In the genomic region with DNA sequence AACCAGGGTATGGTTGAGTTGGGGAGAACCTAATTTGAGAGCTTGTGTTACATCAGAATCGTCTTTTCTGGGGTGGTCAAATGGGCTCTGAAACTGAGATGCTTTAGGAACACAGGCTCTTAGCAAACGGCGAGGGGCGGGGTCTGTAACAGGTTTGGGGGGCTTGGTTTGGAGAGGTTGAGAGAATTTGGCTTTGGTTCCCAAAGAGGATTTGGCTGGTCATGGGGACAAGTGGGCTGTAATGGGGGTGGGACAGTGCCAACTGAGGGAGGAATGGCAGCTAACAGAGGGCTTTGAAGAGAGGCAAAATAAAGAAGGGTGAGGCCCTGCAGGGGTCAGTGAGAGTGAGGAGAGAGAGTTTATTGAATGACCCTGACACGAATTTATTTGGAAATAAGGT, we compare ENCODE assay signal across 34 mouse cellular contexts. TPM values are rescaled to one million over a fixed set of nuclear protein-coding genes. Genes with fewer than 3 reads are reported as not detected.
A peak's percentile ranks its signal among the peaks of the same experiment; 100 is the strongest.
DNase-seq lines count a peak whose midpoint lies in the region; ATAC-seq and TF ChIP-seq lines count a peak whose summit lies in the region.
"Had no signal": no experiment of that assay in that cellular context is flagged by ENCODE, and none has a peak within 500 bp of the region (broad histone marks: within the 10 kb centered on the region; RNA-seq: fewer than 3 reads in every experiment).

No protein-coding gene starts in this region.

- no peaks in the 10 kb centered on the region for H3K36me3 ChIP-seq in forebrain, embryonic 11.5 days (ENCODE audit: control insufficient read depth, insufficient read depth, low read length)
- H3K36me3 ChIP-seq in forebrain, embryonic 13.5 days (ENCODE audit: poor library complexity, severe bottlenecking) = no peaks in the 10 kb centered on the region
- H3K36me3 ChIP-seq in liver, embryonic 11.5 days (ENCODE audit: control insufficient read depth, insufficient read depth, low read length) = no peaks in the 10 kb centered on the region
- H3K36me3 ChIP-seq in liver, postnatal 0 days (replicated peaks; ENCODE audit: insufficient read depth, low read length) = no peaks in the 10 kb centered on the region
- H3K36me3 ChIP-seq: embryonic facial prominence, embryonic 10.5 days; embryonic facial prominence, embryonic 13.5 days; G1E; heart, embryonic 10.5 days; heart, embryonic 13.5 days had no signal

- H3K9ac ChIP-seq in forebrain, embryonic 11.5 days (ENCODE audit: low read length) = no peak overlapping the region
- H3K9ac ChIP-seq in forebrain, embryonic 13.5 days = no peak overlapping the region
- H3K9ac ChIP-seq in liver, embryonic 11.5 days (ENCODE audit: low read depth, low read length) = no peak overlapping the region
- H3K9ac ChIP-seq in liver, postnatal 0 days (replicated peaks) = no peak overlapping the region
- H3K9ac ChIP-seq: embryonic facial prominence, embryonic 13.5 days; forebrain, postnatal 0 days; heart, embryonic 13.5 days; hindbrain, embryonic 14.5 days had no signal

- H3K4me2 ChIP-seq in forebrain, embryonic 11.5 days (ENCODE audit: low read depth, low read length, severe bottlenecking) = no peak overlapping the region
- no peak overlapping the region for H3K4me2 ChIP-seq in forebrain, embryonic 13.5 days
- H3K4me2 ChIP-seq in liver, embryonic 11.5 days = no peak overlapping the region
- H3K4me2 ChIP-seq in liver, postnatal 0 days (ENCODE audit: low read depth, low read length) = no peak overlapping the region
- H3K4me2 ChIP-seq: embryonic facial prominence, embryonic 13.5 days; heart, embryonic 13.5 days; hindbrain, embryonic 14.5 days had no signal

- TF ChIP-seq CTCF in liver, postnatal 0 days (IDR thresholded peaks at IDR 0.05; ENCODE audit: low read depth) = no peak

- no peak overlapping the region for H3K27ac ChIP-seq in forebrain, embryonic 11.5 days (ENCODE audit: low read depth, low read length)
- no peak overlapping the region for H3K27ac ChIP-seq in forebrain, embryonic 13.5 days
- H3K27ac ChIP-seq in liver, embryonic 11.5 days (ENCODE audit: low read depth, low read length) = no peak overlapping the region
- H3K27ac ChIP-seq in liver, postnatal 0 days (ENCODE audit: low read depth) = no peak overlapping the region
- H3K27ac ChIP-seq: embryonic facial prominence, embryonic 10.5 days; embryonic facial prominence, embryonic 13.5 days; gastrocnemius, adult 2 months; heart, adult 2 months; heart, embryonic 10.5 days; heart, embryonic 13.5 days; hindbrain, embryonic 14.5 days; hindbrain, postnatal 0 days had no signal

- no peak for ATAC-seq in forebrain, embryonic 11.5 days (replicated peaks; ENCODE audit: low FRiP score)
- ATAC-seq in forebrain, embryonic 13.5 days = no peak
- no peak for ATAC-seq in liver, embryonic 11.5 days (replicated peaks; ENCODE audit: low FRiP score)
- no peak for ATAC-seq in liver, postnatal 0 days
- ATAC-seq: forebrain, embryonic 14.5 days; hindbrain, postnatal 0 days; inflammation-experienced regulatory T-cells, adult 6 months; Patski had no signal

- DNase-seq in forebrain, embryonic 11.5 days (ENCODE audit: low spot score) = peak; percentile 33
- peak; percentile 20 for DNase-seq in liver, embryonic 11.5 days (ENCODE audit: low spot score)
- no peak for DNase-seq in liver, postnatal 0 days
- peak; percentile 13 for DNase-seq in urinary bladder, adult 2 months (ENCODE audit: low spot score)
- DNase-seq in urinary bladder, postnatal 10 days (ENCODE audit: low spot score) = no peak
- DNase-seq: adrenal gland, postnatal 25 days; B cell, adult 2 months; cerebellum, adult 11-12 months; cerebellum, adult 8-10 months; cerebellum, postnatal 10 days; cerebellum, postnatal 36 days; embryo, embryonic 11 days; forebrain, postnatal 0 days; gastrocnemius, adult 2 months; gastrocnemius, postnatal 14 days; heart, adult 2 months; heart, postnatal 14 days; heart, postnatal 4 days had no signal

- no peak overlapping the region for H3K4me3 ChIP-seq in forebrain, embryonic 11.5 days (ENCODE audit: low read depth, low read length)
- no peak overlapping the region for H3K4me3 ChIP-seq in forebrain, embryonic 13.5 days
- no peak overlapping the region for H3K4me3 ChIP-seq in liver, embryonic 11.5 days (ENCODE audit: low read depth, low read length)
- H3K4me3 ChIP-seq in liver, postnatal 0 days (ENCODE audit: low read depth, low read length) = no peak overlapping the region
- H3K4me3 ChIP-seq: embryonic facial prominence, embryonic 10.5 days; embryonic facial prominence, embryonic 13.5 days; erythroblast, embryonic 14.5 days; gastrocnemius, adult 2 months; heart, adult 2 months; heart, embryonic 10.5 days; heart, embryonic 13.5 days had no signal

- 0 out of 2 replicates have a peak, but pooled peaks cover 2% of the 10 kb centered on the region for H3K27me3 ChIP-seq in forebrain, embryonic 11.5 days (ENCODE audit: control insufficient read depth, insufficient read depth, low read length)
- peaks cover 40% of the 10 kb centered on the region for H3K27me3 ChIP-seq in forebrain, embryonic 13.5 days
- H3K27me3 ChIP-seq in liver, embryonic 11.5 days (replicated peaks; ENCODE audit: control insufficient read depth, insufficient read depth, low read length) = peaks cover 39% of the 10 kb centered on the region
- H3K27me3 ChIP-seq in liver, postnatal 0 days (ENCODE audit: insufficient read depth, low read length) = peaks cover 5% of the 10 kb centered on the region; the same call in 1 of the 2 replicates
- H3K27me3 ChIP-seq: Patski had no signal

- 67% methylated on average over 5 of the region's 5 CpGs for WGBS in forebrain, embryonic 11.5 days
- 65% methylated on average over 5 of the region's 5 CpGs for WGBS in forebrain, embryonic 13.5 days
- 57% methylated on average over 5 of the region's 5 CpGs for WGBS in liver, embryonic 11.5 days
- WGBS in liver, postnatal 0 days (ENCODE audit: insufficient replicate concordance) = 69% methylated on average over 5 of the region's 5 CpGs

- TF ChIP-seq EP300 in liver, postnatal 0 days (IDR thresholded peaks at IDR 0.05; ENCODE audit: low read depth) = no peak

- no peaks in the 10 kb centered on the region for H3K9me3 ChIP-seq in forebrain, embryonic 11.5 days (ENCODE audit: control insufficient read depth, low read length)
- H3K9me3 ChIP-seq in forebrain, embryonic 13.5 days (replicated peaks) = no peaks in the 10 kb centered on the region
- H3K9me3 ChIP-seq in liver, embryonic 11.5 days (ENCODE audit: control insufficient read depth, low read length) = no peaks in the 10 kb centered on the region
- H3K9me3 ChIP-seq in liver, postnatal 0 days (ENCODE audit: low read length) = no peaks in the 10 kb centered on the region
- H3K9me3 ChIP-seq: embryonic facial prominence, embryonic 10.5 days; embryonic facial prominence, embryonic 13.5 days; G1E; heart, embryonic 10.5 days; heart, embryonic 13.5 days had no signal

- no peaks in the 10 kb centered on the region; the same call in 1 of the 2 replicates for H3K4me1 ChIP-seq in forebrain, embryonic 11.5 days (replicated peaks; ENCODE audit: control insufficient read depth, insufficient read depth, low read length)
- H3K4me1 ChIP-seq in forebrain, embryonic 13.5 days = no peaks in the 10 kb centered on the region
- H3K4me1 ChIP-seq in liver, embryonic 11.5 days (replicated peaks; ENCODE audit: control insufficient read depth, insufficient read depth, low read length) = no peaks in the 10 kb centered on the region; the same call in 1 of the 2 replicates
- H3K4me1 ChIP-seq in liver, postnatal 0 days (ENCODE audit: insufficient read depth) = no peaks in the 10 kb centered on the region
- H3K4me1 ChIP-seq: embryonic facial prominence, embryonic 13.5 days; heart, embryonic 13.5 days had no signal

RNA-seq across cellular contexts. Expression of a gene that starts 4.7 kb away (rescaled TPM):
- 0.48 TPM in 1 of 2 replicates, not detected in the other for polyA plus RNA-seq in forebrain, embryonic 11.5 days (2014; fragmentation: Nextera tagmentation; extraction: Ambion mirVana)
- not detected in 2 replicates for polyA plus RNA-seq in forebrain, embryonic 13.5 days (2015; fragmentation: Nextera tagmentation; extraction: Ambion mirVana)
- 2.7 and 3.7 TPM in 2 replicates for polyA plus RNA-seq in liver, embryonic 11.5 days (2014; fragmentation: Nextera tagmentation; extraction: Ambion mirVana)
- polyA plus RNA-seq in liver, postnatal 0 days (2015; fragmentation: Nextera tagmentation; extraction: Ambion mirVana) = 316 TPM in 2 replicates
- polyA plus RNA-seq in urinary bladder, adult 2 months (2012; rRNA removed) = 43.7 and 48.7 TPM in 2 replicates
- polyA plus RNA-seq: brain, embryonic 14.5 days; erythroblast, embryonic 14.5 days; G1E; inflammation-experienced regulatory T-cells, adult 6 months had no signal

RNA-seq across cellular contexts. Expression of a gene that starts 5.8 kb away (rescaled TPM):
- polyA plus RNA-seq in forebrain, embryonic 11.5 days (2014; fragmentation: Nextera tagmentation; extraction: Ambion mirVana) = not detected in 2 replicates
- polyA plus RNA-seq in forebrain, embryonic 13.5 days (2015; fragmentation: Nextera tagmentation; extraction: Ambion mirVana) = not detected in 2 replicates
- not detected in 2 replicates for polyA plus RNA-seq in liver, embryonic 11.5 days (2014; fragmentation: Nextera tagmentation; extraction: Ambion mirVana)
- polyA plus RNA-seq in liver, postnatal 0 days (2015; fragmentation: Nextera tagmentation; extraction: Ambion mirVana) = not detected in 2 replicates
- polyA plus RNA-seq in urinary bladder, adult 2 months (2012; rRNA removed) = not detected in 2 replicates
- polyA plus RNA-seq: brain, embryonic 14.5 days; cortical plate, adult 2 months; embryonic facial prominence, embryonic 10.5 days; embryonic facial prominence, embryonic 13.5 days; erythroblast, embryonic 14.5 days; forebrain, embryonic 14.5 days; forebrain, postnatal 0 days; G1E; heart, embryonic 10.5 days; heart, embryonic 13.5 days; hindbrain, embryonic 11.5 days; hindbrain, embryonic 14.5 days; hindbrain, postnatal 0 days; inflammation-experienced regulatory T-cells, adult 6 months had no signal

RNA-seq across cellular contexts. Expression of a gene that starts 8.0 kb away (rescaled TPM):
- polyA plus RNA-seq in forebrain, embryonic 11.5 days (2014; fragmentation: Nextera tagmentation; extraction: Ambion mirVana) = not detected in 2 replicates
- polyA plus RNA-seq in forebrain, embryonic 13.5 days (2015; fragmentation: Nextera tagmentation; extraction: Ambion mirVana) = not detected in 2 replicates
- polyA plus RNA-seq in liver, embryonic 11.5 days (2014; fragmentation: Nextera tagmentation; extraction: Ambion mirVana) = not detected in 2 replicates
- polyA plus RNA-seq in liver, postnatal 0 days (2015; fragmentation: Nextera tagmentation; extraction: Ambion mirVana) = not detected in 2 replicates
- polyA plus RNA-seq in urinary bladder, adult 2 months (2012; rRNA removed) = 0.06 TPM in 1 of 2 replicates, not detected in the other
- polyA plus RNA-seq: embryonic facial prominence, embryonic 10.5 days; erythroblast, embryonic 14.5 days; forebrain, embryonic 14.5 days; G1E; heart, embryonic 10.5 days; heart, embryonic 16.5 days; hindbrain, embryonic 11.5 days; hindbrain, embryonic 14.5 days; inflammation-experienced regulatory T-cells, adult 6 months had no signal

RNA-seq across cellular contexts. Expression of a gene that starts 16.6 kb away (rescaled TPM):
- polyA plus RNA-seq in forebrain, embryonic 11.5 days (2014; fragmentation: Nextera tagmentation; extraction: Ambion mirVana) = not detected in 2 replicates
- polyA plus RNA-seq in forebrain, embryonic 13.5 days (2015; fragmentation: Nextera tagmentation; extraction: Ambion mirVana) = not detected in 2 replicates
- polyA plus RNA-seq in liver, embryonic 11.5 days (2014; fragmentation: Nextera tagmentation; extraction: Ambion mirVana) = not detected in 2 replicates
- not detected in 2 replicates for polyA plus RNA-seq in liver, postnatal 0 days (2015; fragmentation: Nextera tagmentation; extraction: Ambion mirVana)
- not detected in 2 replicates for polyA plus RNA-seq in urinary bladder, adult 2 months (2012; rRNA removed)
- polyA plus RNA-seq: embryonic facial prominence, embryonic 13.5 days; erythroblast, embryonic 14.5 days; forebrain, embryonic 14.5 days; forebrain, postnatal 0 days; heart, adult 2 months; heart, embryonic 10.5 days; heart, embryonic 13.5 days; heart, embryonic 16.5 days; hindbrain, embryonic 11.5 days; hindbrain, embryonic 14.5 days; hindbrain, postnatal 0 days; inflammation-experienced regulatory T-cells, adult 6 months; Patski had no signal

RNA-seq across cellular contexts. Expression of a gene that starts 17.2 kb away (rescaled TPM):
- polyA plus RNA-seq in forebrain, embryonic 11.5 days (2014; fragmentation: Nextera tagmentation; extraction: Ambion mirVana) = 57.2 and 63.0 TPM in 2 replicates
- polyA plus RNA-seq in forebrain, embryonic 13.5 days (2015; fragmentation: Nextera tagmentation; extraction: Ambion mirVana) = 65.7 and 80.4 TPM in 2 replicates
- 44.3 and 45.4 TPM in 2 replicates for polyA plus RNA-seq in liver, embryonic 11.5 days (2014; fragmentation: Nextera tagmentation; extraction: Ambion mirVana)
- 15.9 and 17.1 TPM in 2 replicates for polyA plus RNA-seq in liver, postnatal 0 days (2015; fragmentation: Nextera tagmentation; extraction: Ambion mirVana)
- 74.7 and 77.1 TPM in 2 replicates for polyA plus RNA-seq in urinary bladder, adult 2 months (2012; rRNA removed)

Comparison
In these comparisons a context has a peak if more than half of its experiments do, and no peak if none do; other contexts are left out.
1. DNase-seq: peak in forebrain, embryonic 11.5 days (single experiment), liver, embryonic 11.5 days (single experiment) and urinary bladder, adult 2 months (single experiment); none in liver, postnatal 0 days (single experiment) and urinary bladder, postnatal 10 days (single experiment).